Comparison of ENCODE assay signal across 10 mouse cellular contexts in the genomic region with DNA sequence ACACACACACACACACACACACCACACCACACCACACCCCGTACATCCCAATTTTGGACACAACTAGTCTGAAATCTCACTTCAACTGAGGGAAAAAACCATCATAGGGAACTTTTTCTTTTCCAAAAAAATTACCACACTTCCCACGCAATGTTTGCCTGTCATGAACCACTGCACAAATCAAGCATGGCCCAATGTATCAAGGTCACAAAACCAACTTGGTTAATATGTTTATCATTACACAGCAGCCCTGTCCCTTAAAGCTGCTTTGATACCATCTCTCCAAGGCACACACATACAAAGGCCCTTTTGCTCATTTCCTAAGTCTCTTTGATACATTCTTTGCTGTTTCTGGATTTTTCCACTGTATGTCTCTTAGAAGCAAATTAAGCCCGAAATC. TPM values are rescaled to one million over a fixed set of nuclear protein-coding genes. Genes with fewer than 3 reads are reported as not detected.
A peak's percentile ranks its signal among the peaks of the same experiment; 100 is the strongest.
DNase-seq lines count a peak whose midpoint lies in the region; ATAC-seq and TF ChIP-seq lines count a peak whose summit lies in the region.
"Had no signal": no experiment of that assay in that cellular context is flagged by ENCODE, and none has a peak within 500 bp of the region (broad histone marks: within the 10 kb centered on the region; RNA-seq: fewer than 3 reads in every experiment).

No protein-coding gene starts in this region.

- no peaks in the 10 kb centered on the region for H3K27me3 ChIP-seq in embryonic facial prominence, embryonic 13.5 days
- H3K27me3 ChIP-seq in embryonic facial prominence, embryonic 10.5 days (replicated peaks; ENCODE audit: low read depth, poor library complexity, severe bottlenecking): no peaks in the 10 kb centered on the region
- no peaks in the 10 kb centered on the region for H3K27me3 ChIP-seq in kidney, postnatal 0 days (ENCODE audit: insufficient read depth, low read length)

- no peak overlapping the region for H3K9ac ChIP-seq in embryonic facial prominence, embryonic 13.5 days
- no peak overlapping the region for H3K9ac ChIP-seq in kidney, postnatal 0 days (ENCODE audit: low read depth, low read length)

- H3K4me1 ChIP-seq in embryonic facial prominence, embryonic 13.5 days: peaks cover 4% of the 10 kb centered on the region; the same call in 1 of the 2 replicates
- H3K4me1 ChIP-seq in embryonic facial prominence, embryonic 10.5 days: peaks cover 14% of the 10 kb centered on the region
- H3K4me1 ChIP-seq in kidney, postnatal 0 days (replicated peaks; ENCODE audit: insufficient read depth, low read length): 0 out of 2 replicates have a peak, but pooled peaks cover 8% of the 10 kb centered on the region

- H3K36me3 ChIP-seq in embryonic facial prominence, embryonic 13.5 days: no peaks in the 10 kb centered on the region
- no peaks in the 10 kb centered on the region for H3K36me3 ChIP-seq in embryonic facial prominence, embryonic 10.5 days (replicated peaks)
- H3K36me3 ChIP-seq in kidney, postnatal 0 days (ENCODE audit: insufficient read depth, low read length): no peaks in the 10 kb centered on the region

- 70% methylated on average over 3 of the region's 3 CpGs for WGBS in embryonic facial prominence, embryonic 13.5 days
- 87% methylated on average over 3 of the region's 3 CpGs for WGBS in embryonic facial prominence, embryonic 10.5 days
- WGBS in kidney, postnatal 0 days: 71% methylated on average over 3 of the region's 3 CpGs

- no peak for DNase-seq in embryonic facial prominence, embryonic 10.5 days (ENCODE audit: low spot score)
- DNase-seq in layer of hippocampus, adult 2 months (ENCODE audit: low spot score in 2 of 2): no peak
- DNase-seq in layer of hippocampus, postnatal 36 days: no peak
- peak; percentile 23 for DNase-seq in brain, adult 2 months (ENCODE audit: low read depth, low spot score)
- DNase-seq in kidney, postnatal 0 days (ENCODE audit: low spot score): no peak
- no peak for DNase-seq in T-cell, adult 2 months (ENCODE audit: low spot score)
- no peak for DNase-seq in spleen, postnatal 4 days (ENCODE audit: low spot score in 2 of 2)
- DNase-seq: adrenal gland, postnatal 25 days; cerebellum, postnatal 25 days had no signal

- no peak for ATAC-seq in embryonic facial prominence, embryonic 13.5 days (ENCODE audit: insufficient number of reproducible peaks, insufficient read depth, low FRiP score, low TSS enrichment, low read depth)
- ATAC-seq in kidney, postnatal 0 days (replicated peaks; ENCODE audit: low FRiP score, low read depth): no peak

- 0 out of 2 replicates have a peak, but pooled peaks cover 4% of the 10 kb centered on the region for H3K9me3 ChIP-seq in embryonic facial prominence, embryonic 13.5 days
- no peaks in the 10 kb centered on the region; the same call in 1 of the 2 replicates for H3K9me3 ChIP-seq in embryonic facial prominence, embryonic 10.5 days
- no peaks in the 10 kb centered on the region for H3K9me3 ChIP-seq in kidney, postnatal 0 days (replicated peaks; ENCODE audit: low read length)

- H3K27ac ChIP-seq in embryonic facial prominence, embryonic 13.5 days: no peak overlapping the region
- H3K27ac ChIP-seq in embryonic facial prominence, embryonic 10.5 days (replicated peaks): no peak overlapping the region
- peak overlapping the region; percentile 99 for H3K27ac ChIP-seq in layer of hippocampus, adult 2 months
- no peak overlapping the region for H3K27ac ChIP-seq in kidney, postnatal 0 days

- TF ChIP-seq CTCF in layer of hippocampus, adult 2 months (conservative IDR thresholded peaks at IDR 0.05): no peak
- no peak for TF ChIP-seq CTCF in kidney, postnatal 0 days (IDR thresholded peaks at IDR 0.05; ENCODE audit: low read depth)

- H3K4me2 ChIP-seq in embryonic facial prominence, embryonic 13.5 days: peak overlapping the region; percentile 7; the same call in 1 of the 2 replicates
- peak overlapping the region; percentile 51 for H3K4me2 ChIP-seq in kidney, postnatal 0 days (ENCODE audit: low read length)

- no peak overlapping the region for H3K4me3 ChIP-seq in embryonic facial prominence, embryonic 13.5 days
- H3K4me3 ChIP-seq in embryonic facial prominence, embryonic 10.5 days: no peak overlapping the region
- H3K4me3 ChIP-seq in layer of hippocampus, adult 2 months: peak overlapping the region; percentile 97
- peak overlapping the region; percentile 16; the same call in 1 of the 2 replicates for H3K4me3 ChIP-seq in kidney, postnatal 0 days (replicated peaks; ENCODE audit: low read depth, low read length)

RNA-seq across cellular contexts. Expression of gene Zhx3, which starts 1.5 kb away (rescaled TPM):
- polyA plus RNA-seq in embryonic facial prominence, embryonic 13.5 days (2015; fragmentation: Nextera tagmentation; extraction: Ambion mirVana): 12.6 and 12.7 TPM in 2 replicates
- polyA plus RNA-seq in embryonic facial prominence, embryonic 10.5 days (2016; fragmentation: Nextera tagmentation; extraction: Ambion mirVana): 6.7 and 7.6 TPM in 2 replicates
- total RNA-seq in layer of hippocampus, adult 2 months (2021): 100 to 1,000 TPM; 111 to 116 TPM
- total RNA-seq in layer of hippocampus, postnatal 36 days (2021): 100 to 1,000 TPM in 1 of 2 experiments, 10 to 100 TPM in 1; 92.9 to 124 TPM
- polyA plus RNA-seq in kidney, postnatal 0 days (2015; fragmentation: Nextera tagmentation; extraction: Ambion mirVana): 12.6 and 12.7 TPM in 2 replicates

RNA-seq across cellular contexts. Expression of gene Lpin3, which starts 9.2 kb away (rescaled TPM):
- 2.1 and 2.4 TPM in 2 replicates for polyA plus RNA-seq in embryonic facial prominence, embryonic 13.5 days (2015; fragmentation: Nextera tagmentation; extraction: Ambion mirVana)
- polyA plus RNA-seq in embryonic facial prominence, embryonic 10.5 days (2016; fragmentation: Nextera tagmentation; extraction: Ambion mirVana): 1.4 and 2.0 TPM in 2 replicates
- total RNA-seq in layer of hippocampus, adult 2 months (2021): 1 to 10 TPM in 1 of 2 experiments, under 1 TPM in 1; 0.97 to 1.0 TPM
- 1 to 10 TPM; 1.1 to 1.4 TPM for total RNA-seq in layer of hippocampus, postnatal 36 days (2021)
- polyA plus RNA-seq in kidney, postnatal 0 days (2015; fragmentation: Nextera tagmentation; extraction: Ambion mirVana): 4.1 and 4.2 TPM in 2 replicates

RNA-seq across cellular contexts. Expression of gene Emilin3, which starts 40.8 kb away (rescaled TPM):
- polyA plus RNA-seq in embryonic facial prominence, embryonic 13.5 days (2015; fragmentation: Nextera tagmentation; extraction: Ambion mirVana): 25.0 and 27.0 TPM in 2 replicates
- 2.2 and 3.5 TPM in 2 replicates for polyA plus RNA-seq in embryonic facial prominence, embryonic 10.5 days (2016; fragmentation: Nextera tagmentation; extraction: Ambion mirVana)
- under 1 TPM; 0.28 to 0.29 TPM for total RNA-seq in layer of hippocampus, adult 2 months (2021)
- total RNA-seq in layer of hippocampus, postnatal 36 days (2021): under 1 TPM in 1 of 2 experiments, not detected in 1; 0.15 TPM
- polyA plus RNA-seq in kidney, postnatal 0 days (2015; fragmentation: Nextera tagmentation; extraction: Ambion mirVana): 1.5 and 1.7 TPM in 2 replicates
- total RNA-seq: adrenal gland, postnatal 25 days had no signal

Comparison
In these comparisons a context has a peak if more than half of its experiments do, and no peak if none do; other contexts are left out.
1. H3K4me3 ChIP-seq: peak in layer of hippocampus, adult 2 months (single experiment) and kidney, postnatal 0 days (single experiment); none in embryonic facial prominence, embryonic 13.5 days (single experiment) and embryonic facial prominence, embryonic 10.5 days (single experiment).